Mouse (Mus musculus) right cerebral cortex, adult 18-20 months (tissue): ENCODE results near the gene Znrd1as.

Source experiments
- DNase-seq: peaks from one replicate; pipeline ENCODE4 v3.0.0; 2022; ENCODE audit warnings: mixed read lengths

Znrd1as gene

DNA sequence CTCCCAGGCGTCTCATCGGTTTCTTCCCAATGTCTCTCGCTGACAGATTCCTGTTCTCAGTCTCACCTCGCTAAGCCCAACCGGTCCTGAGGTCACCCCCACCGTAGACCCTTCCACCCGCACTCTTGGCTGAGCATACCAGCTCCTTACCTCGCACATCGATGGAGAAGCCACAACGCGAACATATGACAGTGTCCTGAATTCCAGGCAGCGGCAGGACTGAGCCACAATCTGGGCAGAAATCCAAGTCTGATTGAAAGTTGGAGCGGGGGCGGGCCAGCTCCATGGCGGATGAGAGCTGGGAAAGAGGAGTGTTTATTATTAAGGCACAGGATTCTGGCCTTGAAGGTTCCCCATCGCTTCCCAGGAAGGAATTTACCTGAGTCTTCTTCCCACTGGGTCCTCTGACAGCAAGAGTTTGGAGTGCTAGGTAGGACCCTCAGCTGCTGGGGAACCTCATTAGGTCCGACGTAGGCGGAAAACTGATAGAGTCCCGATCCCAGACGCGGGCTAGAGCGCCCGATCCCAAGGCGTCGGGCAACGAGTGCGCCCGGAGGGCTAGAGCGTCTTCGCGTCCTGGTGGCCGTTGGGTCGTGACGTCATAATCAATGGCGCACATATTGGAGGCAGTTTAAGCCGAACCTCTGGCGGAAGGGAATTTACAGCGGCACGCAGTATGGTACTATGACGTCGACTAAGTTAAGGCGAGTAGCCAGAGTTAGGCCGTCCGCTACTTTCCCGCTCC is at the start of gene Znrd1as, which contains the start of gene Znrd1:
TSS of gene Znrd1as (plus strand) at position 594 of the 745 bp plus-strand sequence.
TSS of gene Znrd1 (minus strand) at position 561 of the 745 bp plus-strand sequence.
- peak; percentile 98 for DNase-seq

DNA sequence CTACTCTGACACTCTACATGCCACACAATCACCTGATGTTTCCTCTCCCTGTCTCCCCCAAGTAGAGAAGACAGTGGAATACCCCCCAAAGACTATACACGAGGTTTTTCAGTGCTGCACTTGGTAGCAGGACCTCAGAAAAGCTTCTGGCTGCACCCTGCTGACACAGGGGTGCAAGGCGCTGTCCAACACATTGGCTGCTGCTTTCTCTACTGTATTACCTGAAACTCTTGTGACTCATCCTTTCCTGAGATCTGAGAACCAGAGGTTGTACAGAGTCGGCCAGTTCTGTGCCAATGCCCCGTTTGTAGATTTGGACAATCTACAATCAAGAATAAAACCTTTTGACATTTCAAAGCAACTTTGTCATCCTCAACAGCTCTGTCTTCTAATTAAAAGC is 48.6 kb upstream of the Znrd1as start:
- no peak for DNase-seq

DNA sequence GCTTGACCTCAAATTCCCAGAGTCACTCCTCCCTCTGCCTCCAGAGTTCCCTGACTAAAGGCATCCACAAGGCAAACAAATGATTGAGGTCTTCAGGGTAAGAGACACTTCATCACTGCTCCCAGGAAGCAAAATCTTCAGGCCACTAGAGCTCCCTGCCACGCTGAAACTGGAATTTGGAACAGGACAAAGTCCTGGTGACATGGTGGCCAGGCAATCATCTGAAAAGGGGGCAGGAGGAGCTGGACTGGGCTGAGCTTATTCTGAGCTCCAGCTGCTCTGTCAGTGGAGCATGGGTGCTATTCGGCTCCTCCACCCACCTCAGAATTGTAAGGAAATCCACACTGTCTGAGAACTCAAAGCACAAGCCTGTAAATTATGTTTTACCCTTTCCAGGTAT is 46.4 kb upstream of the Znrd1as start:
- no peak for DNase-seq

DNA sequence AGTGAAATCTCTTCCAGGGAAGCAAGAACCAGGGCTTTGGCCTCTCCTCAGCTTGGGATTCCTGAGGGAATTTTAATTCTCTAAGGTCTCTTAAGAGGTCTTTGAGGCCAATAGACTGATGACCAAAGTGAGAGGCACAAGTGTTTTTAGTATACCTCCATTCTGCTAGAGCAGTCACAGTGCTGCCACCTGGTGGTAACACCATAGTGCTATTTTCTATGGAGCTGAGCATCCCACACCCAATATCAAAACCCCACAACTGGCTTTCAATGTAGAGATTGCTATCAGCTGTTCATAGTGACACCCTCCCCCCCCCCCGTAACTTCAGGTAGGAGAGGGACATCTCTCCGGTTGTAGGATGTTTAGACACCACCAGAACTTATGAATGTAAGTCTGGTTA is 44.3 kb upstream of the Znrd1as start:
- DNase-seq, result peak; percentile 79

DNA sequence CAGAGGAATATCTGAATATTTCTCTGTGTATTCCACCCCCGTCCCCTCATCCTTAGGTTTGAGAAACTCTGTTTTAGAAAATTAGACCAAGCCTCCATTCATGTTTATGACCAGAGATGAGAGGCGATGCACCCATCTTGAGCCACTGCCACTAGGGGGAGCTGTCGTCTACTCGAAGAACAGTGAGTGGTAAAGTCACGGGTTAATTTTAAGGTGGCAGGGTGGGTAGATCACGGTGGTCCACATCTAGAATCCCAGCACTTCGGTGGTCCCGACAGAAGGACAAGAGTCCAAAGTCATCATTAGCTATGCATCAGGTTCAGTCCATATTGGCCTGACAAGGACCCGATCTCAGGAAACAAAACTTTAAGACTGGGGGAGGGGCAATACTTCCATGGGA is 43.3 kb upstream of the Znrd1as start:
- peak; percentile 42 for DNase-seq

DNA sequence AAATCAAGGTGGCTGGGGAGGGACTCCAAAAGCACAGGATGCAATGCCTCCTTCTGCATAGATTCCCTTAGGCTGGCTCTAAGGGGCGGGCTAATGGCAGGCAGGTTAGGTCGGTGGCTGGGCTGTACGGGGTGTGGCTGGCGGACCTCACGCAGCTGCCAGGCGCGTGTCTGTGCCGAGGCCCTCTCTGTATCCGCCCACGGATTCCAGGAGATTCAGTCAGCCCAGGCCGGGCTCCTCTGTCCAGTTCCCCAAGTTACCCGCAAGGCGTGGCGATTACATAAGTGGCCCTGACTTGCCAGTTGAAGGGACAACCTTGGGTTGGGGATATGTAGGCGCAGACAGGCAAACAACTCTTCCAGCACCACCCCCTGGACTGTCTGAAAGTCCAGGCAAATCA is 38.2 kb upstream of the Znrd1as start:
- DNase-seq, result no peak

DNA sequence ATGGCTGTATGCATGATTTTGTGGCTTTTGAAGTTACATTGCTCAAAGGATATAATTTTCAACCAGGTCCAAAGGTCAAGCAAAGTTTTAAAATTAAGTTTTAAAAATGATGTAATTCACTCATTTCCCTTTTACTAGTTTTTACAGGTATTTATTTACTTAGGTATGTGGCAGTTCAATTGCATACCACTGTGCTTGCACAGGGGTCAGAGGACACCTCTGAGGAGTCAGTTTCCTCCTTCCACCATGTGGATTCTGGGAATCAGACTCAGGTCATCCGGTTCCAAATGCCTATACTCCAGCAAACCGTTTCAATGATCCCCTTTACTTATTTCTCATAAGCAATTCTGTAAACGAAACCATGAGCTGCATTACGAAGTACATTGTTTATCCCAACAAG is 35.7 kb upstream of the Znrd1as start:
- no peak for DNase-seq

DNA sequence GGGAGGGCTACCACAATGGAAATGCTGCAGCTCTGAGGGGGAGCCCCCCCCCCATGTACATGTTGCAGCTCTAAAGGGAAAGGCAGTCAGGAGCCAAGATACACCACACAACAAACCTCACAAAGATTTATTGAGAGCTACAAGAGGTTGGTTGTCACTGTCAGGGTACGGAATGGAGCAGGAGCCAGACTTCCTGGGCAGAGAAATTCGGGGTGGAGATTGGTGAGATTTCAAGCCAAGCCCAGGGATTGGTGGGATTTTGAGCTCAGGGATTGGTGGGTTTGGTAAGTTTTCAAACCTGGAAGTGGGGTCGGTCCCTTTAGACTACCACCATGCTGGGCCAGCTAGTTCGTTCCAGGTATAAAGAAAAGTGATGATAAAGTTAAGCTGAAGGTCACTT is 34.9 kb upstream of the Znrd1as start:
- no peak for DNase-seq

DNA sequence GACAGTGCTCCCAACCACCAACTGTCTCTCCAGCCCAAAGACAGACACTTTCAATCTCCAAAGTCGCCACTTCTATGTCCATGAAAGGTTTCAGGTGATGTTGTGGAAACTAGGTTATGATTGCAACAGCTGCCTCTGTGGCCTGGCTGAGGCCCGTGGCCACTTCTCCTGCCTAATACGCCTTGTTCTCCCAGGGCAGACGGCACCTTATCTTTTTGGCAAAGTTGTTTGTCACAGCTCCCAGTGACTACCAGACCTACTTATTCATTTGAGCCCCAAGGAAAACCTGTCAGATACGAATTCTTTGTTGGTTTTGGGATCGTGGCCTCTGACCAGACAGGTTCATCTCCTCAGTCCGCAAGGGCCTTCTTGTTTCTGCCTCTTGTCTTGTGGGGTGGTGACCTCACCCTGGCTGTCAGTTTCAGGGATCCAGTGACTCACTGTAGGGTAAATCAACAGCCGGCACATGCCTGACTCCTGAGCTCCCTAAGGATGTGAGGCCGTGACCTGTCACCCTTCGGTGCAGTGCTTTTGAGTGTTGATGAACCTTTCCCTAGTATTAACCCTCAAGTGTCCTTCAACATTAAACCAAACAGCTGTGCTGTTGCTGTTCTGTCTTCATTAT is 30.8 kb upstream of the Znrd1as start:
- DNase-seq, result no peak

DNA sequence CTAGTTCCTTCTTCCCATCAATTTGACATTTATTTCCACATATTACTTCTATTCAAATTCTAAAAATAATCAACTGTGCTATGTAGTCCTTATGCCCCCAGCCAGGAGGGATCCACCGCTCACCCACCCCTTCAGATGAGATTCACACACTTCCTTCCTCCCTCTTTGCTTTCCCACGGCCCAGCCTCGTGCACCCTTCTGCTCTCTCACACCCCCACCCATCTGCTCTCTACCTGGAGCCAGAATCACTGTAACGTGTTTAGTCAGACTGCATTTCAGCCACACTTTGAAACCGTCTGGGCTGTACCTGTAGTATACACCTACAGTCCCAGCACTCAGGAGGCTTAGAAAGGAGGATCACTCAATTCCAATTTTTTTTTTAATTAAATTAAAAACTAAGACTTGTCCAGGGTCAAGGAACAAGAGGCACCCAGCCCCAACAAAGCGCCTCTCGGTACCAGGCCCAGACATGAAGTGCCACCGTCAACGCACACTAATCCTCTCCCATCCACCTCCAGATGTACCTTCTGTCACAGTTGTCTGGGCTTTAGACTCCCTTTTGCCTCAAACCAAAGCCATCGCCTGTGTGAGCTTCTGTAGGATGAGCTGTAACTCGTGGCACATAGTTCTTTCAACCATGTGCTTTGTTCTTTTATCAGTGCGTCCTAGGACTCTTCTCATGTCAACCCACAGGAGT is 29.0 kb upstream of the Znrd1as start:
- no peak for DNase-seq

DNA sequence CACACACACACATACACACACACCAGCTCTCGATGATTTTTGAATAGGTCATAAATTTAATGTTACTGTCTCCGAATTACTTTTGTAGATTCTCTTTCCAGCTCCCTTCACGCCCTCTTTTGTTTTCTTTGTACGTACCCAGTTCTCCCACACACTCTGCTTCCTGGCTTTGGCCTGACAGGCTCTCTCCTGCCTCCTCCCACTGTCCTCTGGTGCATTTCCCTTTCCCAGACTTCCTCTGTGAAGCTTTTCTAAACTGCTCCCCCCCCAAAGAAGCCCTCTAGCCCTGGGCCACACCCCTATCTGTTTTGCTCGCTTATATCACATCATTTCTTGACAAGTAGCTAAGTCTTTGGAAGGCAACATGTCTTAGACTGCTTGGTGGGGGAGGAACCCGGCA is 28.2 kb upstream of the Znrd1as start:
- DNase-seq, result no peak

DNA sequence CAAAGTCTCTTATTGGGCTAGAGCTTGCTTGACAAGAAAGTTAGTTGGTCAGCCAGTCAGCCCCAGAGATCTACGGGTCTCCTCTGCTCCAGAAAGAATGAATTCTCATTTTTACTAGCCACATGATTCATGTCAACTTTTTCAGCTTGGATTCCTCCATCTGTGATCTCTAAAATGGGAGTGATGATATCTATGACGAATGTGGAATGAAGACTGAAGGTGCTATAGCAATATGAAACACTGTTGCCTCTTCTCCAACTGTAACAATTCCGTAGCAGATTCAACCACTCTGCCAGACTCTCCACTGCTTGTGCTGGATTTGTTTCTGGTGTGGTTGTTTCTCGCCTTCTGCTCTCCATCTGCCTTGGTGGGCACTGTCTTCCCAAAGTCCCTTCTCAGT is 27.3 kb upstream of the Znrd1as start:
- DNase-seq, result no peak

DNA sequence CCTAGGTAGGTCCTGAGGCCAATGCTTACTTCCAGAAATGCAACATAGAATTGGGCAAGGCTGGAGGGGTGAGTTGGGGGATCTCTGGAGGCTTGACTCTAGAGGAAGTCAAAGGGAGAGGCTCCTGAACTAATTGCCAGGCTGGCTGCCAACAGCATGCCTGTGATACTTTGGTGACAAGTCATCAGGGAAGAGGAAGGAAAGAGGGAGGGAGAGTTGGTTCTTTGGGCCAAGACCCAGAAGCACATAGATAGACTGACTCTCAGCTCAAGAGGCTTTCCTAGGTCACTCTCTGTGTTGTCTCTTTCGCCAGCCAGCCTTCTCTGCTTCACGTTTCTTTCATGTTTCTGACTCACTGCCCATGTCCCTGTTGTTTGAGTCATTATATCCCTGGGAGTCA is 26.6 kb upstream of the Znrd1as start:
- no peak for DNase-seq

DNA sequence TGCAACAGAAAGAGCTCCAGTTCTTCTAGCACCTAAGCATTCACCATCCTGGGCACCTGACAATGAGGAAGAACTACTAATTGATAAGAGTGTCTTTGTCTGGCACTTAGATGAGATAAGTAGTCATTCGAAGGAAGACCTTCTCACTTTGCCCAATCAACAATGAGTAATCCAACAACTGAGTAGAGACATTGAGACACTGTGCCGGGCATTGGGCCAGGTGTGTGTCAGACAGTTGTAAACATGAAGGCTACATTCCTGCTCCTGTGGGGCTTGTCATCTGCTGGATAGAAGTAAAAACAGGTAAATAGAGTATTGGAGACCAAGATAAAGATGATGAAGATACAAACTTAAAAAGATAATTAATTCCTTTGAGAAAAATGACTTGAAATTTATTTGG is 20.3 kb upstream of the Znrd1as start:
- DNase-seq, result no peak

DNA sequence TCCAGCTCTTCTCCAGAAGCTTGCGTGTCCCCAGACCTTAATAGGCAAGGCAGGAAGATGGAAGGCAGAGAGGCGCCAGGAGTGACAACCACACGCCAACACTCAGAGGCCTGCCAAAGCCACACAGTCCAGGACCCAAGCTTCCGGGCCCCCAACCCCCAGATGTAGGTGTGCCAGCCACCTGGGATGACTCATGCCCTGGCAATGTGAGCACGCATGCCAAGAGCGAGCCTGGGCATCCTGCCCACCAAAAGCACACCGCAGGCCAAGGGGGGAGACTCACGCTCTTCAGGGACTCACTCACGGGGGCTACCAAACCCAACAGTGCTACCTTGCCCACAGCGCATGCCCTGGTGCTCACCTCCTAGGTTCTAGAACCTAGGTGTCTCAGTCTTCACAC is 16.0 kb upstream of the Znrd1as start:
- peak; percentile 80 for DNase-seq

DNA sequence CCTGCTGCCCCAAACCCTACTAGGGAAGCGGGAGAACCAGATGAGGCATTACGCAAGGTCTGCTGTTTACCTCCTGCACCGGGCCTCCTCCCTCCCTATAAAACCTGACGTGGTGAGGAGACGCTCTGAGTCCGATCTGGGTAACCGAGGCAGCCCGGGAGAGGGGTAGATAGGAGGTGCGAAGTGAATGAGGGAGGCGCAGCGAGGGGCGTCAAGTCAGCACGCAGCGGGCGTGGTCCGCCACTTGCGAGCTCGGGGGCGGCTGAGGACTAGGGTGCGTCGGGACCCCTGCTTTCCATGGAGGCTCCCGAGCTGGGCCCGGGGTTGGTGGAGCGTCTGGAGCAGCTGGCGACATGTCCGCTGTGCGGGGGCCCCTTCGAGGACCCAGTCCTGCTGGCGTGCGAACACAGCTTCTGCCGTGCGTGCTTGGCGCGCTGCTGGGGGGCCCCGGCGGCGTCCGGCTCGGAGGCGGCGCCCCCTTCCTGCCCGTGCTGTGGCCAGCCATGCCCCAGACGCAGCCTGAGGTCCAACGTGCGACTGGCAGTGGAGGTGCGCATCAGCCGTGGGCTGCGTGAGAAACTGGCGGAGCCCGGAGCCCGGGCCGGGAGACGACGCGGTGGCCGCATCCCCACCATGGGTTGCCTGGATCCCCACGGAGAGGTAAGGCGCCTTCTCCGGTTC is 15.5 kb upstream of the Znrd1as start, which contains the start of gene Rnf39:
TSS of gene Rnf39 (plus strand) at position 128 of the 681 bp plus-strand sequence.
- DNase-seq, result peak; percentile 51

DNA sequence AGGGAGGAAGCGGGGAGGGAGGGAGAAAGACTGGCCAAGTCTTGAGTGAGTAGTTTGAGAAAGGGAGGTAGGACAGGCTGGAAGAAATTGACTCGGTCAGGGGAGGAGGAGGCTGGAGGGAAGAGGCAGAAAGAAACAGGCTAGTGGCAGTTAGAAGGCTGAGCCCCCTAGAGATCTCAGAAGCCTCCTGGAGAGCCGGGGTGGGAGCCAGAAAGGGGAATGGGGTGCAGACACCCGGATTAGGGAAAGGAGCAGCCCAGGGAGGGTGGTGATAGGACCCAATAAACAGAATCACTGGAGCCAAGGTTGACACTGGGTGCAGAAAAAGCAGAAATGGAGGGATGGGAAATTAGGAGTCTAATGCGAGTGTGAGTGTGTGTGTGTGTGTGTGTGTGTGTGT is 14.7 kb upstream of the Znrd1as start:
- no peak for DNase-seq

DNA sequence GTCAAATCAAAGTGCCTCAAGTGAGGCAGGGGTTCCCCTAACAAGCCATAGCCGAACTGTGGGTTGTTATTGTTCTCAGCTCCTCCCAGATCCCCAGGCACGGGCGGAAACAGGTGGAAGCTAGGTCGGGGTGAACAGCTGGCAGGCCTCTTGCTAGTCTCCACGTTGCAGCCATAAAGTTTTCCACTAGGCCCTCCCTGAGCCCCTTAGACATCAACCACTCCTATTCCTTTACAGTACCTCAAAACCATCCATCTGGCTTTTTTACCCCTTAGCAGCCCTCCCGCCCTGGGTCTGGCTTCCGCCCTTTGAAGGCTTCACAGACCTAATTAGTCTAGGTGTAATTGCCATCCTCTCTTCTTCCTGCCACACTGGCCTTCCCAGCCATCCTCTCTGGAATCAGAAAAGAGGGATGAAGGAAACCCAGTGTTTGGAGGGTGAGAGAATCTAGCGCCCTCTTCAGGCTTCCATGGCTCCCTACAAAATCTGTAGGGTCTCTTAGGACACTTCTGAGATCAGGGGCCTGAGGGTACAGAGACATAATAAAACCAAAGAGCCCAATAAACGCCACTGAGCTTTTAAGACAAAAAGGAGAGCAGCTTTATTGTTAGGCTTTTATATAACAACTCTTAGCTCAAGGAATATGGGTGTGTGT is 14.1 kb upstream of the Znrd1as start:
- DNase-seq, result no peak

DNA sequence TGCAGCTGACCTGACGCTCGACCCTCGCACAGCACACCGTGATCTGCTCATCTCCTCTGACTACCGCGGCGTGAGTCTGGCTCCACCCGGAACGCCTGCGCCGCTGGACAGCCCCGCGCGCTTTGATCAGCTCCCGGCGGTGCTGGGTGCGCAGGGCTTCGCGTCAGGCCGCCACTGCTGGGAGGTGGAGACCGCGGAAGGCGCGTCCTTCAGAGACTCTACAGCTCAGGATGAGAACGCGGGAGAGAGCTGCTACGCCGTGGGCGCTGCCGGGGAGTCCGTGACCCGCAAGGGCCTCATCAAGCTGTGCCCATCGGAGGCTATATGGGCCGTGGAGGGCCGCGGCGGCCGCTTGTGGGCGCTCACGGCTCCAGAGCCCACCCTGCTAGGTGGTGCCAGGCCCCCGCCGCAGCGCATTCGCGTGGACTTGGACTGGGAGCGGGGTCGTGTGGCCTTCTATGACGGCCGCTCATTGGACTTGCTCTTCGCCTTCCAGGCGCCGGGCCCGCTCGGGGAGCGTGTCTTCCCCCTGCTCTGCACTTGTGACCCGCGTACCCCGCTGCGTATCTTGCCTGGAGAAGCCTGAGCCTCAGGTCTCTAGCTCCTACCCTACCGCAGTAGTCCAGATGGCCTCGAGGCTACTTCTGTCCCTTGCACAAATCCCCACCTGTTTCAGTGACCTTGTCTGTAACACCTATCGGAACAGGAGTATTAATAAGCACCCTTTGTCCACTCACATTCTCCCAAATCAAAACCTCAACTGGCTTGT is 11.2 kb upstream of the Znrd1as start:
- DNase-seq, result peak; percentile 70

DNA sequence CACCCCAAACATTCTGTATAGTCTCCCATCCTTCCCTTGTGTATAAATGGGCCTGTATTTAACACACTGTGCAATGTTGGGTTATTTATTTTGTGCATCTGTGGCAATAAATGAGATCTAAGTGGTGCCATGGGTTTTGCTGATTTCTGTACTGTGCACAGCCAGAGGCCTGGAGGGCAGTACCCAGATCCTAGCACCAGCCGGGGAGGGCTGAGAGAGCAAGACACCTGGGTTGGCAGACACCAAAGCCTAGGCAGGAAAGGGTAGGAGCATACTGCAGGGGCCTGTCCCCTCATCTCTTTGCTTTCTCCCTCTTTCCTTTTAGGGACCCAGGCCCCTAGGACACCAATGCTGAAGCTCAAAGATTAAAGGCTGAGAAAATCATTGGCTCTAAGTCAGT is 10.1 kb upstream of the Znrd1as start:
- DNase-seq, result no peak

DNA sequence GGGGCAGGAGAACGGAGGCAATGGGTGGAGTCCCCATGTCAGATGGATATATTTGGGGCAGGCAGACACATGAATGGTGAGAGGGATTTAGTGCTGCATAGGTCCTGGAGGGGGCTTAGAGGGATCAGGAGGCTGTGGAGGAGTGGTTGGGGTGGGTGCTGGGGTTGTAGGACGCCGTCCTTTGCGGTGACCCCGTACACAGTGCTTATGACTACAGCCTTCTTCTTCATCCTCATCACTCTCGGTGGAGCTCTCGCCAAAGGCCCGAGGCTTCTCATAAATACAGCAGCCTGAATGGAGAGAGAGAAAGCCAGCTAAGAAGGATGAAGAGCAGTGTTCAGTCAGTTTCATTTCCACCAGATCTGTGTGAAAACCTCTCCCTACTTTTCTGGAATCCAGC is 9.1 kb upstream of the Znrd1as start:
- DNase-seq, result no peak
